Mouse (Mus musculus) lung, embryonic 14.5 days (tissue): Measurements from ENCODE around the gene Pnn. TPM values are rescaled to one million over a fixed set of nuclear protein-coding genes. Genes with fewer than 3 reads are reported as not detected.

Source experiments
- ATAC-seq: fragments of 200-750 bp; cut with Nextera tagmentation; 2 replicates; pipeline ENCODE4 v1.8.0; 2017; ENCODE audit warnings: mild to moderate bottlenecking, moderate TSS enrichment, moderate library complexity; ENCODE audit not compliant: insufficient read depth
- DNase-seq: peaks from one replicate; pipeline ENCODE4 v3.0.0-alpha.2; 2015
- H3K27ac ChIP-seq: fragments of 300-500 bp; sonication (generic); 2 replicates; pipeline ENCODE4 v1.5.1; 2014; ENCODE audit warnings: low read depth, mild to moderate bottlenecking, moderate library complexity
- H3K27me3 ChIP-seq: fragments of 300-500 bp; sonication (generic); 2 replicates; pipeline ENCODE4 v1.6.1; 2014; ENCODE audit warnings: low read length, control low read depth; ENCODE audit not compliant: insufficient read depth
- H3K36me3 ChIP-seq: fragments of 300-500 bp; sonication (generic); 2 replicates; pipeline ENCODE4 v1.6.1; 2014; ENCODE audit warnings: control low read depth; ENCODE audit not compliant: insufficient read depth
- H3K4me1 ChIP-seq: fragments of 300-500 bp; sonication (generic); 2 replicates; pipeline ENCODE4 v1.6.1; 2014; ENCODE audit warnings: antibody characterized with exemption, control low read depth; ENCODE audit not compliant: insufficient read depth
- H3K4me2 ChIP-seq: fragments of 300-500 bp; sonication (generic); 2 replicates; pipeline ENCODE4 v1.6.1; 2014; ENCODE audit warnings: mild to moderate bottlenecking
- H3K4me3 ChIP-seq: fragments of 300-500 bp; sonication (generic); 2 replicates; pipeline ENCODE4 v1.5.1; 2014; ENCODE audit warnings: low read depth, low read length
- H3K9ac ChIP-seq: fragments of 300-500 bp; sonication (generic); 2 replicates; pipeline ENCODE4 v1.6.1; 2014
- H3K9me3 ChIP-seq: fragments of 300-500 bp; sonication (generic); 2 replicates; pipeline ENCODE4 v1.6.1; 2016; ENCODE audit warnings: low read depth, low read length, control low read depth
- CTCF ChIP-seq: IDR thresholded peaks from 2 replicates; pipeline ENCODE4 v1.5.1; 2016; ENCODE audit warnings: antibody characterized with exemption, low read depth
- WGBS: fragments of 180-500 bp; shearing (Covaris S2); extraction: QIAGEN DNeasy Blood & Tissue Kit; methylation state at CpG from one replicate; pipeline ENCODE4 v1.1.7; 2014; 5-methylcytosine and 5-hydroxymethylcytosine counted together
- polyA plus RNA-seq: library from polyadenylated mRNA; unstranded; fragments of >200 nt; fragmentation: Nextera tagmentation; extraction: Ambion mirVana; gene quantifications from 2 replicates; pipeline ENCODE4 v1.2.1, GENCODE M21; 2014

Gene Pnn
- 89.3 and 95.4 TPM in 2 replicates for polyA plus RNA-seq

- H3K4me1 ChIP-seq = 0 out of 2 replicates have a peak, but pooled peaks cover 2% of the 10 kb centered on the region
- peak within 1 kb of the TSS; percentile 93 for H3K27ac ChIP-seq
- H3K36me3 ChIP-seq = peaks cover 35% of the 10 kb centered on the region
- 1% methylated on average over 43 of the region's 43 CpGs for WGBS
- peak within 1 kb of the TSS; percentile 100 for H3K4me3 ChIP-seq
- DNase-seq = peak; percentile 98
- peak within 1 kb of the TSS; percentile 99 for H3K9ac ChIP-seq
- peak within 1 kb of the TSS; percentile 75 for H3K4me2 ChIP-seq
- TF ChIP-seq CTCF = peak; percentile 39; the same call in 1 of the 2 replicates
- peak; percentile 100 for ATAC-seq
- no peaks in the 10 kb centered on the region for H3K9me3 ChIP-seq
- no peaks in the 10 kb centered on the region for H3K27me3 ChIP-seq
Measured at GRCm38 (mm10) chr12:59066448-59067077, at the start of gene Pnn. Gene Pnn (plus strand): TSS chr12:59066884.

- Histone ChIP-seq H3K4me3 (no peak overlapping the region), H3K36me3 (peaks cover 55% of the 10 kb centered on the region), H3K9me3 (no peaks in the 10 kb centered on the region), H3K4me2 (no peak overlapping the region), H3K27me3 (no peaks in the 10 kb centered on the region), H3K4me1 (peaks cover 4% of the 10 kb centered on the region; the same call in 1 of the 2 replicates), H3K27ac (no peak overlapping the region), H3K9ac (no peak overlapping the region)
- TF ChIP-seq CTCF = no peak
- DNase-seq (no peak), ATAC-seq (no peak)
- 69% methylated on average over 8 of the region's 8 CpGs for WGBS
Measured at GRCm38 (mm10) chr12:59017970-59018369, 48.7 kb upstream of the Pnn start.

- TF ChIP-seq CTCF = no peak
- no peaks in the 10 kb centered on the region for H3K9me3 ChIP-seq
- no peak overlapping the region for H3K4me2 ChIP-seq
- H3K27ac ChIP-seq = no peak overlapping the region
- H3K27me3 ChIP-seq = no peaks in the 10 kb centered on the region
- peaks cover 66% of the 10 kb centered on the region for H3K36me3 ChIP-seq
- no peak overlapping the region for H3K9ac ChIP-seq
- 82% methylated on average over 2 of the region's 2 CpGs for WGBS
- ATAC-seq = no peak
- H3K4me3 ChIP-seq = no peak overlapping the region
- no peaks in the 10 kb centered on the region for H3K4me1 ChIP-seq
- DNase-seq = no peak
Measured at GRCm38 (mm10) chr12:59019891-59020290, 46.8 kb upstream of the Pnn start.

GRCm38 (mm10) chr12:59021306-59021705, 45.4 kb upstream of the Pnn start:
- Histone ChIP-seq H3K27me3 (no peaks in the 10 kb centered on the region), H3K4me2 (no peak overlapping the region), H3K9me3 (no peaks in the 10 kb centered on the region), H3K4me3 (no peak overlapping the region), H3K4me1 (no peaks in the 10 kb centered on the region), H3K36me3 (peaks cover 74% of the 10 kb centered on the region), H3K27ac (no peak overlapping the region), H3K9ac (no peak overlapping the region)
- DNase-seq (no peak), ATAC-seq (no peak)
- 74% methylated on average over 4 of the region's 4 CpGs for WGBS
- TF ChIP-seq CTCF = no peak

- Histone ChIP-seq H3K27me3 (no peaks in the 10 kb centered on the region), H3K9ac (no peak overlapping the region), H3K4me1 (no peaks in the 10 kb centered on the region), H3K4me2 (no peak overlapping the region), H3K36me3 (peaks cover 14% of the 10 kb centered on the region), H3K9me3 (no peaks in the 10 kb centered on the region), H3K27ac (no peak overlapping the region), H3K4me3 (no peak overlapping the region)
- WGBS = 56% methylated on average over 5 of the region's 5 CpGs
- TF ChIP-seq CTCF = peak; percentile 38
- DNase-seq (no peak), ATAC-seq (no peak)
Measured at GRCm38 (mm10) chr12:59032101-59032500, 34.6 kb upstream of the Pnn start.

GRCm38 (mm10) chr12:59039162-59039970, 27.3 kb upstream of the Pnn start:
- peak overlapping the region; percentile 40 for H3K4me2 ChIP-seq
- H3K36me3 ChIP-seq = peaks cover 23% of the 10 kb centered on the region
- WGBS = 69% methylated on average over 10 of the region's 10 CpGs
- H3K9ac ChIP-seq = no peak overlapping the region
- H3K27ac ChIP-seq = peak overlapping the region; percentile 78
- ATAC-seq (no peak), DNase-seq (no peak)
- no peaks in the 10 kb centered on the region for H3K9me3 ChIP-seq
- H3K4me3 ChIP-seq = no peak overlapping the region
- TF ChIP-seq CTCF = no peak
- H3K27me3 ChIP-seq = no peaks in the 10 kb centered on the region
- H3K4me1 ChIP-seq = no peaks in the 10 kb centered on the region
